Mouse (Mus musculus) cerebellum, postnatal 4 days (tissue): ENCODE results near the gene Ceacam16.
A peak's percentile ranks its signal among the peaks of the same experiment; 100 is the strongest.

Experiments used
- DNase-seq, 2 experiments: peaks; one replicate each; pipeline ENCODE4 v3.0.0; 2022; ENCODE audit warnings: low spot score in 2 of 2, mixed read lengths in 1 of 2

The Ceacam16 gene

GRCm38 (mm10) chr7:19861199-19861598, at the start of gene Ceacam16:
TSS of gene Ceacam16 (minus strand) at chr7:19861299.
- DNase-seq = no peak

GRCm38 (mm10) chr7:19910421-19911291, 49.6 kb upstream of the Ceacam16 start:
- peak; percentile 63 to 80 for DNase-seq

DNA sequence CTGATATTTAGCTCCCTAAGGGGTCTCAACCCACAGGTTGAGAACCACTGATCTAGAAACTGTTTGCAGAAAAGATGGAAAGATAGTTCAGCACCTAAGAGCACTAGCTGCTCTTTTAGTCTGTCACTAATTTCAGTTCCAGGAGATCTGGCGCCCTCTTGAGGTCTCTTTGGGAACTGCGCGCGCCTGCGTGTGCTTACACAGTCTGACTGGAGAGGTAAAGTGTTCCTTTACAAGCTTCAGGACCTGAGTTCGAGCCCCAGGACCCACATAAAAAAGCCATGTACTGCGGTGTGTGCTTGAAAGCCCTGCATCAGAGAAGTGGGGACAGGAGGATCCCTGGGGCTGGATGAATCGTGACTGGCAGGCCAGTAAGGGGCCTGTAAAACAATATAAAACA, 28.8 kb upstream of the Ceacam16 start:
- peak in 1 of 2 experiments; percentile 31 for DNase-seq

DNA sequence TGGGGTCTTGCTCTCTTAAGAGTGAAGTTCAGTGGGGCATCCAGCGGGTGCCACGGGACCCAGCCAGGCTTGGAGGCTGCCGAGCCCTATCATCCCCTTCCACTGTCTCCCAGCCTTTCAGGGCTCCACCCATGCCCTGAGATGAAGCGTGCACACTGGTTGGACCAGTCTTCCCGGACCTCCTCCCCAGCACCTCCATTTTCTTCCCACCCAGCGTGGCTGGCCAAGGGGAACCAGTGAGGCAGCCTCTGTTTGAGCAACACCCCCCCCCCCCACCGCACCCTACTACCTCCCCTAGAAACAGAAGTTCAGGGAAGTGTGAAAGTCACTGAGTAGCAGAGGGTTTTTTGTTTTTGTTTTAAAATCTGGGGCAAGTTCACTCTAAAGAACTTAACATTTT, 26.8 kb upstream of the Ceacam16 start, which contains the start of gene Ceacam19:
Ceacam19 (minus strand) TSS at position 117 of the 400 bp plus-strand sequence.
- no peak for DNase-seq

DNA sequence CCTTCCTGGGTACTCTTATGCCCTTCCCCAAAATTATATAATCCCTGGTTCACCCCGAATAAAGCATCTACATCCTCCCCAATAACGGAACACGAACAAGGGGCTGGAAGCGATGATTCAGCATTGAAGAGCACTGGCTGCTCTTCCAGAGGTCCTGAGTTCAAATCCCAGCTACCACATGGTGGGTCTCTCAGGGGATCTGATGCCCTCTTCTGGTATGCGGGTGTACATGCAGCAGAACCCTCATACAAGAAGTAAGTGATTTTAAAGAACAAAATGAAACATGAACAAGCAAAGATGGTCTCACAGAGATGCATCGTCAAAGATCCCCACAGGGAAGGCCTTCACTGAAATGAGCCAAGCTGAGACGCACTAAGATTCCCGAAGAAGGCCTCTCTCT, 19.7 kb upstream of the Ceacam16 start:
- no peak for DNase-seq

GRCm38 (mm10) chr7:19876781-19877425, 15.8 kb upstream of the Ceacam16 start:
- DNase-seq = no peak

DNA sequence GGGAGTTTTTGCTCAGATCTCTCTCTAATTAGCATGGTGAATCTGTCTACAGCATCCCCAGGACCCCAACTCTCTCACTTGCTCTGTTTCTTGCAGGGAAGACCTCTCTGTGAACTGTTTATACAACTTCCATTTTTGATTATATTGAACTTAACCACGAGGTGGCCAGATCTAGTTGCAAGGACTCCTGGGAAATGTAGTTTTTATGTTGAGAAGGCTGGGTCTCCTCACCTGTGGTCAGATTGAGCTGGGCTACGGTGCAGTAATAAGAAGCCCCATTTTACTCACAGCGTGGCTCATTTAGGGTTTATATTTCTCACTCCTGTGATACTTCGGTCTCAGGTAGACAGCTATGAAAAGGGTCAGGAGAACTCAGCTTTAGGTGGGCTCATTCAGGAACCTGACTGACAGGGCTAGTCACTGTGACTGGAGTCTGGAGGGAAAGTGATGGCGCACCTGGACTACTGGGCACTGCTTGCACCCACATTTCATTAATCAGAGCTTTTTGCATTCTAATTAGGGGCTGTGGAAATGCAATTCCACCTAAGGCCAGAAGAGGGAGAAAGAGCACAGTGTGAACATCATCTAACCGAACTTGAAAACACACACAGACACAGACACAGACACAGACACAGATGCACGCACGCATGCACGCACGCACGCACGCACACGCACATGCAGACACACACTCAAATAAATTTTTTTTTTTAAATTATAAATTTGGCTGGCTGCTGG, 15.0 kb upstream of the Ceacam16 start:
- peak in 1 of 2 experiments; percentile 36 for DNase-seq

- DNase-seq = no peak
These were observed 11.0 kb upstream of the Ceacam16 start for GRCm38 (mm10) chr7:19871943-19872601.

- no peak for DNase-seq
These were observed 10.1 kb upstream of the Ceacam16 start for GRCm38 (mm10) chr7:19871137-19871621.

DNA sequence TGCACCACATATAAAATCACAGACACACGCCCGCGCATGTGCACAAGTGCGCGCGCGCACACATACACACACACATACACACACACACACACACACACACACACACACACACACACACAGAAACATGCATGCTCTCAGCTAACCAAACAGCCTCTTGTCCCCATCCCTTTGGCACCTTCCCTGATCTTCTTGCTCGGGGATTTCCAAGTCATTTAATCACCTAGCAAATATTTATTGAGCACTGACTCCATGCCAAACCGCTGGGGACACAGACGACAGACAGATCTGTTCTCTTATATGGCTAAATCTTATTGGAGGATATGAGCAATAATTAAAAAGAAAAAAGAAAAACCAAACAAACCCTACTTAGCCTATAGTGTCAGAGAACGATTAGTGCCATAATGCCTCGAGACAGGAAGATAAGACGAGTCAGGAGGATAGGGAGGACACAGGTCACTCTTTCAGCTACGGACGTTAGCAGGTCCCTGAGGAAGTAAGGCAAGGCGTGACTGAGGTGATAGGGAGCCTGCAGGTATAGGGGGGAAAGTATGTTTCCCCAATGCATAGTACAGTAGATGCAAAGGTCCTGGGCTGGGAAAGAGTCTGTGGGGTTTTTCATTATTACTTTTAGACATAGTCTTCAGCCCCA, 6.8 kb upstream of the Ceacam16 start:
- no peak for DNase-seq

- DNase-seq = no peak
These were observed 5.4 kb upstream of the Ceacam16 start for GRCm38 (mm10) chr7:19866490-19866889.

DNA sequence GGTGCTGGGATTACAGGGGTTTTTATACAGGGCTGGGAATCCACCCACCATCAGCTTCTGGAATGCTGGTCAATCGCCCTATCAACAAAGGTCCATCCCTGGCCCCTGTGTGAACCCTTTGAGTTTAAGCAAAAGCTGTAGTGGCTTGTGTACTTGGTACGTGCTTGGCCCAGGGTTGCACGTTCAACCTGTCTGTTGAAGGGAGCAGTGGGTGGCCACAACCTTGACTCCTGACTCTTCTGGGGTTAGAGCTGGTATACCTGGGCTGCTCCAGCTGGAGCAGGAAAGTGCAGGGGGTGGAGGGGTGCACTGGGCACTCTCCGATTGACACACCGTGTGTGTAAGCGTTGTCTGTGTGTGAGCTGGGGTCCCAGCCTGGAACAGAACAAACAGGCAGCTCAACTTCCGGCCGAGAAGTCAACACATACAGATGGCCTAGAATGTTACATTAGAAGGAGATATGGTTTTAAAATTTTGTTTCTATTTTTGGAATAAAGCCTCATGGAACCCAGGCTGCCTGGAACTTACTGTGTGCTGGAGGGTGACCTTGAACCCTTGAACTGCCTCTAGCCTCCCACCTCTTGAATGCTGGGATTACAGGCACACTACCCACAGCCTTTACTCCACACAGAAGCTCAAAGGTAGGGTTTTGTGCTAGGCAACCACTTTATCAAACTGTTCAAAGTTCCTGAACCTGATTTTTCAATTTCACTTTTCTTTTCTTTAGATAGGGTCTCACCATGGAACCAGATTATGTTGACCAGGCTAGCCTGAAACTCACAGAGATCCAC, 4.3 kb upstream of the Ceacam16 start:
- DNase-seq = no peak

- DNase-seq = no peak
These were observed 3.1 kb upstream of the Ceacam16 start for GRCm38 (mm10) chr7:19864241-19864640.

- no peak for DNase-seq
These were observed 1.4 kb downstream of the Ceacam16 start for GRCm38 (mm10) chr7:19859740-19860139.

DNA sequence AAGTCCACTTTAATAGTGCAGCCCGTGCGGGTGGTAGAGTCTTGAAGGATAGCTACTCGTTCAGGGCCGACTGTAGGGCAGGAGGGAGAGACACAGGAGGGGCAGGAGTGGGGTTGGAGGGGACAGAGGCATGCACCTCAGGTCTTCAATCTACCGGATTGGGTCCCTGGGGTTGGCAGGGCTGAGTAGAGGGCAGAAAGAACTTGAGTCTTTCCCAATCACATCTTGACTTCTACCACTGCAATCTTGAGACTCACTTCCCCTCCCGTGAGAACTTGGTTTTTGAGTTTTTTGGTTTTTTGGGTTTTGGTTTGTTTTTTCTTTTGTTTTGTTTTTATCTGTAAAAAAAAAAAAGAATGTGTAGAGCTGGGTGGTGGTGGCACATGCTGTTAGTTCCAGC, 4.8 kb downstream of the Ceacam16 start:
- DNase-seq = no peak

GRCm38 (mm10) chr7:19855663-19856062, 5.4 kb downstream of the Ceacam16 start:
- no peak for DNase-seq

- no peak for DNase-seq
These were observed 7.6 kb downstream of the Ceacam16 start for GRCm38 (mm10) chr7:19853526-19853925.

GRCm38 (mm10) chr7:19851858-19852570, 9.1 kb downstream of the Ceacam16 start, which contains the start of gene Gm19345:
TSS of gene Gm19345 (plus strand) at chr7:19852003.
- peak in 1 of 2 experiments; percentile 22 for DNase-seq

- no peak for DNase-seq
These were observed 16.5 kb downstream of the Ceacam16 start for GRCm38 (mm10) chr7:19844521-19845171.
